28 mouse cellular contexts compared by ENCODE assay signal in genomic region chr4:63475208-63475607, GRCm38 (mm10). TPM values are rescaled to one million over a fixed set of nuclear protein-coding genes. Genes with fewer than 3 reads are reported as not detected.
A peak's percentile ranks its signal among the peaks of the same experiment; 100 is the strongest.
DNase-seq lines count a peak whose midpoint lies in the region; ATAC-seq lines count a peak whose summit lies in the region.
"Had no signal": no experiment of that assay in that cellular context is flagged by ENCODE, and none has a peak within 500 bp of the region (broad histone marks: within the 10 kb centered on the region; RNA-seq: fewer than 3 reads in every experiment).

No protein-coding gene starts in this region.

- no peak overlapping the region for H3K9ac ChIP-seq in forebrain, embryonic 12.5 days
- H3K9ac ChIP-seq: embryonic facial prominence, embryonic 12.5 days; forebrain, postnatal 0 days; heart, embryonic 15.5 days; hindbrain, embryonic 14.5 days; limb, embryonic 13.5 days; lung, embryonic 15.5 days had no signal

- peaks cover 32% of the 10 kb centered on the region for H3K4me1 ChIP-seq in forebrain, embryonic 12.5 days
- H3K4me1 ChIP-seq in forebrain, embryonic 10.5 days = peaks cover 38% of the 10 kb centered on the region

- H3K27me3 ChIP-seq in forebrain, embryonic 12.5 days = no peaks in the 10 kb centered on the region
- no peaks in the 10 kb centered on the region for H3K27me3 ChIP-seq in forebrain, embryonic 10.5 days (ENCODE audit: poor library complexity, severe bottlenecking)
- H3K27me3 ChIP-seq: embryonic facial prominence, embryonic 12.5 days; heart, embryonic 15.5 days; limb, embryonic 13.5 days; lung, embryonic 15.5 days; midbrain, embryonic 13.5 days had no signal

- ATAC-seq in forebrain, embryonic 12.5 days (ENCODE audit: low FRiP score) = no peak
- ATAC-seq in granulocyte monocyte progenitor cell, adult 5-6 weeks (replicated peaks; ENCODE audit: poor library complexity, severe bottlenecking) = peak; percentile 28; the same call in 1 of the 2 replicates
- ATAC-seq: activated CD4-positive, CD25-positive, alpha-beta regulatory T cell, adult 4 months; inflammation-experienced regulatory T-cells, adult 6 months; midbrain, embryonic 13.5 days had no signal

- 78% methylated on average over 3 of the region's 3 CpGs for WGBS in forebrain, embryonic 12.5 days
- WGBS in forebrain, embryonic 10.5 days = 79% methylated on average over 3 of the region's 3 CpGs

- no peak overlapping the region for H3K4me3 ChIP-seq in forebrain, embryonic 12.5 days (replicated peaks)
- no peak overlapping the region for H3K4me3 ChIP-seq in forebrain, embryonic 10.5 days
- H3K4me3 ChIP-seq: embryonic facial prominence, embryonic 12.5 days; heart, embryonic 10.5 days; heart, embryonic 15.5 days; limb, embryonic 13.5 days; lung, embryonic 15.5 days; midbrain, embryonic 13.5 days had no signal

- H3K27ac ChIP-seq in forebrain, embryonic 12.5 days = 0 out of 2 replicates have a peak overlapping the region, but pooled peaks have one; percentile 13
- no peak overlapping the region for H3K27ac ChIP-seq in forebrain, embryonic 10.5 days
- H3K27ac ChIP-seq: embryonic facial prominence, embryonic 12.5 days; heart, embryonic 10.5 days; heart, embryonic 15.5 days; hindbrain, embryonic 14.5 days; limb, embryonic 13.5 days; lung, embryonic 15.5 days had no signal

- no peak for DNase-seq in forebrain, embryonic 10.5 days (ENCODE audit: extremely low spot score, low spot score)
- peak; percentile 61 for DNase-seq in A20 (ENCODE audit: low read depth, low spot score)
- peak; percentile 45 for DNase-seq in thymus, postnatal 25 days
- no peak for DNase-seq in left cerebral cortex, adult 9 months (ENCODE audit: low spot score in 2 of 2)
- no peak for DNase-seq in gastrocnemius, postnatal 25 days
- no peak for DNase-seq in testis, postnatal 14 days (ENCODE audit: low spot score)
- DNase-seq: adrenal gland, adult 2 months; cerebellum, adult 2 months; forebrain, postnatal 0 days; gastrocnemius, postnatal 10 days; heart, adult 11 months; heart, postnatal 4 days; kidney, adult 11 months; kidney, postnatal 14 days; layer of hippocampus, adult 9-11 months; lung, postnatal 36 days had no signal

- H3K9me3 ChIP-seq in forebrain, embryonic 12.5 days = no peaks in the 10 kb centered on the region
- H3K9me3 ChIP-seq in forebrain, embryonic 10.5 days = no peaks in the 10 kb centered on the region
- H3K9me3 ChIP-seq: embryonic facial prominence, embryonic 12.5 days; heart, embryonic 10.5 days; heart, embryonic 15.5 days; limb, embryonic 13.5 days; lung, embryonic 15.5 days; midbrain, embryonic 13.5 days had no signal

- no peak overlapping the region for H3K4me2 ChIP-seq in forebrain, embryonic 12.5 days
- H3K4me2 ChIP-seq: embryonic facial prominence, embryonic 12.5 days; heart, embryonic 15.5 days; hindbrain, embryonic 14.5 days; limb, embryonic 13.5 days; liver, embryonic 11.5 days; lung, embryonic 15.5 days; midbrain, embryonic 13.5 days had no signal

- 0 out of 2 replicates have a peak, but pooled peaks cover 5% of the 10 kb centered on the region for H3K36me3 ChIP-seq in forebrain, embryonic 12.5 days (replicated peaks)
- peaks cover 22% of the 10 kb centered on the region for H3K36me3 ChIP-seq in forebrain, embryonic 10.5 days (replicated peaks)
- H3K36me3 ChIP-seq: embryonic facial prominence, embryonic 12.5 days; heart, embryonic 15.5 days; lung, embryonic 15.5 days had no signal

RNA-seq across cellular contexts. Expression of gene Whrn, which starts 20.6 kb away (rescaled TPM):
- 9.4 and 10.5 TPM in 2 replicates for polyA plus RNA-seq in forebrain, embryonic 12.5 days (2016; fragmentation: Nextera tagmentation; extraction: Ambion mirVana)
- polyA plus RNA-seq in forebrain, embryonic 10.5 days (2016; fragmentation: Nextera tagmentation; extraction: Ambion mirVana) = 4.6 and 5.1 TPM in 2 replicates
- 1.9 and 3.4 TPM in 2 replicates for total RNA-seq in granulocyte monocyte progenitor cell, adult 5-6 weeks (2014; fragmentation: Nextera tagmentation)
- total RNA-seq in granulocyte monocyte progenitor cell, adult 5-6 weeks (2017) = 0.90 and 1.7 TPM in 2 replicates
- total RNA-seq in gastrocnemius, postnatal 25 days (2021) = 1 to 10 TPM; 2.1 to 2.6 TPM

Comparison
In these comparisons a context has a peak if more than half of its experiments do, and no peak if none do; other contexts are left out.
1. DNase-seq: peak in A20 (single experiment) and thymus, postnatal 25 days (single experiment); none in forebrain, embryonic 10.5 days (single experiment), left cerebral cortex, adult 9 months (0 of 2), gastrocnemius, postnatal 25 days (single experiment) and testis, postnatal 14 days (single experiment).